Mouse (Mus musculus) limb, embryonic 14.5 days (tissue): ENCODE data around the gene Cd3d. TPM values are rescaled to one million over a fixed set of nuclear protein-coding genes. Genes with fewer than 3 reads are reported as not detected.

Source experiments
- ATAC-seq: fragments of 200-750 bp; cut with Nextera tagmentation; 2 replicates; pipeline ENCODE4 v1.8.0; 2017; ENCODE audit warnings: low read depth, moderate number of reproducible peaks, moderate TSS enrichment; ENCODE audit not compliant: low FRiP score
- DNase-seq: peaks from one replicate; pipeline ENCODE4 v3.0.0-alpha.2; 2015; ENCODE audit warnings: low spot score
- H3K27ac ChIP-seq: fragments of 300-500 bp; sonication (generic); replicated peaks from 2 replicates; pipeline ENCODE4 v1.5.1; 2014; ENCODE audit warnings: low read depth, mild to moderate bottlenecking, low read length, moderate library complexity, mixed read lengths
- H3K27me3 ChIP-seq: fragments of 300-500 bp; sonication (generic); 2 replicates; pipeline ENCODE4 v1.6.1; 2014; ENCODE audit warnings: low read length, mixed read lengths; ENCODE audit not compliant: control insufficient read depth, insufficient read depth
- H3K36me3 ChIP-seq: fragments of 300-500 bp; sonication (generic); 2 replicates; pipeline ENCODE4 v1.6.1; 2014; ENCODE audit warnings: mild to moderate bottlenecking, low read length, moderate library complexity, mixed read lengths; ENCODE audit not compliant: control insufficient read depth, insufficient read depth
- H3K4me1 ChIP-seq: fragments of 300-500 bp; sonication (generic); 2 replicates; pipeline ENCODE4 v1.6.1; 2014; ENCODE audit warnings: antibody characterized with exemption, low read length, mixed read lengths; ENCODE audit not compliant: control insufficient read depth, insufficient read depth
- H3K4me2 ChIP-seq: fragments of 300-500 bp; sonication (generic); replicated peaks from 2 replicates; pipeline ENCODE4 v1.6.1; 2014; ENCODE audit warnings: low read depth, mild to moderate bottlenecking, low read length, moderate library complexity; ENCODE audit not compliant: severe bottlenecking
- H3K4me3 ChIP-seq: fragments of 300-500 bp; sonication (generic); replicated peaks from 2 replicates; pipeline ENCODE4 v1.5.1; 2014; ENCODE audit warnings: low read length
- H3K9ac ChIP-seq: fragments of 300-500 bp; sonication (generic); 2 replicates; pipeline ENCODE4 v1.6.1; 2014; ENCODE audit warnings: mild to moderate bottlenecking, low read depth, low read length, moderate library complexity; ENCODE audit not compliant: severe bottlenecking
- H3K9me3 ChIP-seq: fragments of 300-500 bp; sonication (generic); 2 replicates; pipeline ENCODE4 v1.6.1; 2016; ENCODE audit warnings: low read length; ENCODE audit not compliant: control insufficient read depth
- POLR2A ChIP-seq: fragments of 200-500 bp; IDR thresholded peaks from 2 replicates; pipeline ENCODE4 v1.8.0; 2012; ENCODE audit warnings: inconsistent platforms, mild to moderate bottlenecking, moderate library complexity, borderline replicate concordance; ENCODE audit not compliant: insufficient read depth, insufficient read length; ENCODE audit errors: extremely low read depth
- WGBS: fragments of 180-500 bp; shearing (Covaris S2); extraction: QIAGEN DNeasy Blood & Tissue Kit; methylation state at CpG from one replicate; pipeline ENCODE4 v1.1.7; 2014; 5-methylcytosine and 5-hydroxymethylcytosine counted together
- polyA plus RNA-seq, 2 experiments: library from polyadenylated mRNA; depleted of rRNA in 1 of 2; stranded (reverse) in 1 of 2; unstranded in 1 of 2; fragments of >200 nt; fragmentation: Nextera tagmentation in 1 of 2; extraction: Ambion mirVana in 1 of 2; gene quantifications; 2 replicates each; pipeline versions ENCODE4 v1.2.1 to v1.2.3; 2012 to 2014

Cd3d gene
- polyA plus RNA-seq, 2 experiments, result not detected

DNA sequence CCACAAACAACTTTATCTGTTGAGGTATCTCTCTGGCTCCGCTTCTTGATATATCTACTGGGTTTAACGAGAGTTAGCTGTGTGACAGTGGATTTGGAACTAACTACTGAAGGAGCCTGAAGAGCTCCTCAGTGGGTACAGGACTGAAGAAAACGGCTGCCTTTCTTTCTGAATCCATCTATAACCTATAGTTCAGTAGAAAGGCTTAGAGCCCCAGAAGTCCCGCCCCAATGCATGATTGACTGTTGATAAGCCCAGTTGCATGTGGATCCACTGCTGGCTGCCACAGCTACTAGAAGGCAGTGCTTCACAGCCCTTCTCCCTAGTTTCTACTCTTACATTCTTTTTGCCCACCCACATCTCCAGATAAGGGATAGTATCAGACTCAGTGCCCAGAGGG is 28.9 kb downstream of the Cd3d start:
- no peak for TF ChIP-seq POLR2A
- Histone ChIP-seq H3K4me1 (no peaks in the 10 kb centered on the region; the same call in 1 of the 2 replicates), H3K36me3 (no peaks in the 10 kb centered on the region), H3K27me3 (no peaks in the 10 kb centered on the region), H3K4me3 (no peak overlapping the region), H3K9me3 (no peaks in the 10 kb centered on the region), H3K27ac (no peak overlapping the region), H3K9ac (no peak overlapping the region), H3K4me2 (no peak overlapping the region)
- DNase-seq (no peak), ATAC-seq (no peak)
- 78% methylated on average over 4 of the region's 4 CpGs for WGBS

DNA sequence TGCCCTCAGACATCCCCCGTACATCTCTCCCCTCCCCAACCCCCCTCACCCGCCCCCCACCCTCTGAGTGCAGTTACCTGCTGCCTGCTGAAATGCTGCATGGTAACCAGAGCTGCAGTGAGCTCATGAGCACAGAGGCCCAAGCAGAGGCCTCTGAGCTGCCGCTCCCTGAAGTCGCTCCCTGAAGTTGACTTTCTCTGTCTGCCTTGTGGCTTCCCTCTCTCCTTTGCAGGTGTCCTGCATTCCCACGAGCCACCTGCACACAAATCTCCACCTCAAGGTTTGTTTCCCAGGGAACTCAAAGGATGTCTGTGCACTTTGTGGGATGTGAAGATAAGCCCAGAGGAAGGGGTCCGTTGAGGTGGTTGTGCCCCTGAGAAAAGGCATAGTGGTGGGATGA is 29.7 kb downstream of the Cd3d start:
- DNase-seq (no peak), ATAC-seq (no peak)
- no peak for TF ChIP-seq POLR2A
- Histone ChIP-seq H3K9ac (no peak overlapping the region), H3K4me1 (no peaks in the 10 kb centered on the region; the same call in 1 of the 2 replicates), H3K27me3 (no peaks in the 10 kb centered on the region), H3K4me3 (no peak overlapping the region), H3K27ac (no peak overlapping the region), H3K36me3 (no peaks in the 10 kb centered on the region), H3K9me3 (no peaks in the 10 kb centered on the region), H3K4me2 (no peak overlapping the region)
- 35% methylated on average over 6 of the region's 6 CpGs for WGBS

DNA sequence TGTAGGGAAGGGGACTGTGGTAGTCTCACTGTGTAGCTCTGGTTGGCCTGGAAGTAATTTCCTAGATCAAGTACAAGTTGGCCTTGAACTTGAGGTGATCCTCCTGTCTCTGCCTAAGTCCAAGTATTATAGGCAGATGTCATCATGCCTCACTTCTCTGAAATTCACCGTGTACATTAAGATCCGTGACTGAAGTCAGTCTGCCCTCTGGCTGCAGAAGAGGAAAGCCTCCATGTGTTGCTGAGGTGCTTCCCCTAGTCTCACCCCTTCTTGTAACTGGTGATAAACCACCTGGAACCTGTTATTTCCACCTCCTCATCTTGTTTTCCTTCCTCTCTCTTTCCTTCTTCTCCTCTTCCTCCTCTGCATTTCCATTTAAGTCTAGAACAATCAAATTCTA is 33.3 kb downstream of the Cd3d start:
- no peaks in the 10 kb centered on the region for H3K36me3 ChIP-seq
- ATAC-seq (no peak), DNase-seq (no peak)
- 39% methylated on average over 2 of the region's 2 CpGs for WGBS
- no peak overlapping the region for H3K9ac ChIP-seq
- H3K27me3 ChIP-seq, result no peaks in the 10 kb centered on the region
- H3K27ac ChIP-seq, result no peak overlapping the region
- no peaks in the 10 kb centered on the region for H3K9me3 ChIP-seq
- H3K4me2 ChIP-seq, result no peak overlapping the region
- TF ChIP-seq POLR2A, result no peak
- no peaks in the 10 kb centered on the region for H3K4me1 ChIP-seq
- no peak overlapping the region for H3K4me3 ChIP-seq

DNA sequence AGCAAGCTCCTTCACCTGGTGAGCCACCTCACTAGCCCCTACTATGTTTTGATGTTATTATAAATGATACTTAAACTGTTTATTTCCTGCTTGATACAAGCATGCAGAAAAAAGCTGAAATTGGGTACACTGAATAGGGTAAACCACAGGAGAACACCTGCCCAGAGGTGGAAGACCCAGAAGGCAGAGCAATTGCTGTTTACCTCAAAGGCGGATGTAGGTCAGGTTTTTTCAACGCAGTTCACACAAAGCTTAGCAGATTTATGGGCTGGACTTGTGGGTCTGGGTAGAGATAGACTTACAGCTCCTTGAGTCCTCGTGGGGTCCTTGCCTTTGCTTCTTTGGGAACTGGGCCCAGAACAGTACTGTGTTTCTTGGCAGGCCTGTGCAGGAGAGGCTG is 34.3 kb downstream of the Cd3d start:
- Histone ChIP-seq H3K4me2 (no peak overlapping the region), H3K9ac (no peak overlapping the region), H3K36me3 (no peaks in the 10 kb centered on the region), H3K27ac (no peak overlapping the region), H3K9me3 (no peaks in the 10 kb centered on the region), H3K4me1 (no peaks in the 10 kb centered on the region), H3K4me3 (no peak overlapping the region), H3K27me3 (no peaks in the 10 kb centered on the region)
- no peak for ATAC-seq
- 64% methylated on average over 3 of the region's 3 CpGs for WGBS
- TF ChIP-seq POLR2A, result no peak
- DNase-seq, result no peak

DNA sequence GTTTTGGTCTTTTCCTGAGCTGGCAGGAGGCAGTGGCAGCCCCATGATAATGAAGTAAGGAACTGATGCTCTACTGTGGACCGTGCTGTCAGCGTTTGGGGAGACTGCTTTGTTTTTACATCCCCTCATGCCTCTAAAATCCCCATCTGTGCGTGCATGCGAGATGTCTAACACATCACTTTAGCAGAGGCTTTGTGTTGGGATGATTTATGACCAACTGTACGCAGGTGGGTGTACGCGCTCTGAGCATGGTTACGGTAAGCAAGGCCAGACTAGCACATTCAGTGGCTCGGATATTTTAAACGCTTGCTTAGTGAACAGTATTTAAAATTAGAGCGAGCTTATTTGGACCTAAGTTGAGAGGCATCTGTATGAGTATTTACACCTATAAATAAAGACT is 36.4 kb downstream of the Cd3d start:
- 70% methylated on average over 11 of the region's 11 CpGs for WGBS
- Histone ChIP-seq H3K9ac (no peak overlapping the region), H3K36me3 (no peaks in the 10 kb centered on the region), H3K4me2 (no peak overlapping the region), H3K27ac (no peak overlapping the region), H3K27me3 (no peaks in the 10 kb centered on the region), H3K9me3 (no peaks in the 10 kb centered on the region), H3K4me1 (no peaks in the 10 kb centered on the region), H3K4me3 (no peak overlapping the region)
- ATAC-seq, result no peak
- TF ChIP-seq POLR2A, result no peak
- no peak for DNase-seq

DNA sequence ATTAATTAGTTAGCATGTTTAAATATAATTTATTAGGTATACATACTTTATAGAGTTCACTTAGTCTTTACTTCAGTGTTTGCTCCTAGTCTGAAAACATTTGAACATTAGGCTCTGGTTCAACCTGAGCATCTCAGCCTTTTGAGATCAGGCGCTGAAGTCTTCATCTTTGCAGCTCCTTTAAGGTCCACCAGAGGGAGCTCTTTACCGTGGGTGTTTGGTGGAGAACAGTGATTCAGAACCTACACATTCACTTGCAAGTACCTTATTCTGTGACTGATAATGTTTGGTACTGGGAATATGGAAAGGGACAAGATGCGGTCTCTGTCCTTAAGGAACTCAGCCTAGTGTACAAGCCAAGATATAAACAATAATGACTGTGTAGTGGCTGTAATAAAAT is 41.2 kb downstream of the Cd3d start:
- Histone ChIP-seq H3K4me1 (no peaks in the 10 kb centered on the region), H3K4me3 (no peak overlapping the region), H3K27ac (no peak overlapping the region), H3K27me3 (no peaks in the 10 kb centered on the region), H3K36me3 (no peaks in the 10 kb centered on the region), H3K4me2 (no peak overlapping the region), H3K9ac (no peak overlapping the region), H3K9me3 (no peaks in the 10 kb centered on the region)
- TF ChIP-seq POLR2A, result no peak
- peak; percentile 66 for DNase-seq
- no peak for ATAC-seq
- 18% methylated on average over 3 of the region's 3 CpGs for WGBS
